Mouse (Mus musculus) G1E (cell line): ENCODE data around the gene Rflnb. TPM values are rescaled to one million over a fixed set of nuclear protein-coding genes. Genes with fewer than 3 reads are reported as not detected.
"Not testable (repeated sequence)": the region's sequence is repeated elsewhere in the genome, so short reads cannot be mapped to it uniquely, and the experiment has no call there.

Experiments used
- ATAC-seq: 2 replicates; pipeline ENCODE4 v1.8.0; 2016; ENCODE audit warnings: mild to moderate bottlenecking; ENCODE audit not compliant: insufficient number of reproducible peaks, poor library complexity, low FRiP score, severe bottlenecking; ENCODE audit errors: extremely low read depth
- DNase-seq: peaks from one replicate; pipeline ENCODE4 v3.0.0; 2012; ENCODE audit warnings: low spot score
- H3K27me3 ChIP-seq: 2 replicates; pipeline ENCODE4 v1.6.1; 2012; ENCODE audit warnings: mild to moderate bottlenecking, low read length, inconsistent platforms; ENCODE audit not compliant: insufficient read depth
- H3K36me3 ChIP-seq: replicated peaks from 2 replicates; pipeline ENCODE3; 2012; ENCODE audit warnings: mild to moderate bottlenecking, inconsistent platforms
- H3K4me1 ChIP-seq: 2 replicates; pipeline ENCODE4 v1.6.1; 2012; ENCODE audit warnings: low read depth, low read length, inconsistent platforms, mixed read lengths; ENCODE audit not compliant: insufficient read depth
- H3K4me3 ChIP-seq: 2 replicates; pipeline ENCODE4 v1.5.1; 2012; ENCODE audit warnings: low read depth, mild to moderate bottlenecking, inconsistent platforms, low read length, moderate library complexity, mixed read lengths
- H3K9me3 ChIP-seq: replicated peaks from 2 replicates; pipeline ENCODE4 v1.6.1; 2012; ENCODE audit warnings: inconsistent platforms
- CTCF ChIP-seq: IDR thresholded peaks from 2 replicates; pipeline ENCODE4 v1.5.1; 2012; ENCODE audit warnings: low read depth, low read length, inconsistent platforms, mixed read lengths
- GATA1 ChIP-seq: IDR thresholded peaks from 2 replicates; pipeline ENCODE4 v1.6.1; 2012; ENCODE audit warnings: borderline replicate concordance, low read length, inconsistent platforms, mixed read lengths
- GATA2 ChIP-seq: IDR thresholded peaks from 2 replicates; pipeline ENCODE4 v1.6.1; 2012; ENCODE audit warnings: low read depth, low read length, inconsistent platforms, borderline replicate concordance
- POLR2AphosphoS5 ChIP-seq: IDR thresholded peaks from 2 replicates; pipeline ENCODE4 v1.6.1; 2012; ENCODE audit warnings: low read depth, low read length, inconsistent platforms; ENCODE audit not compliant: insufficient replicate concordance
- TAL1 ChIP-seq: conservative IDR thresholded peaks from 2 replicates; pipeline ENCODE4 v1.6.1; 2012; ENCODE audit warnings: low read depth, low read length, inconsistent platforms, mixed read lengths
- polyA plus RNA-seq: library from polyadenylated mRNA; stranded (reverse); fragments of >175 nt; gene quantifications from 2 replicates; pipeline ENCODE4 v1.2.3, GENCODE M21; 2012
- total RNA-seq, 2 experiments: library from RNA; stranded (forward) in 1 of 2; stranded (reverse) in 1 of 2; fragments of 200-1000 nt in 1 of 2; fragments of >200 nt in 1 of 2; fragmentation: Nextera tagmentation in 1 of 2; gene quantifications; 2 replicates each; pipeline ENCODE4 v1.2.3; 2014 to 2017

Rflnb gene
- total and polyA plus RNA-seq, 3 experiments: 0.05 to 0.08 TPM; not detected in 1

DNA sequence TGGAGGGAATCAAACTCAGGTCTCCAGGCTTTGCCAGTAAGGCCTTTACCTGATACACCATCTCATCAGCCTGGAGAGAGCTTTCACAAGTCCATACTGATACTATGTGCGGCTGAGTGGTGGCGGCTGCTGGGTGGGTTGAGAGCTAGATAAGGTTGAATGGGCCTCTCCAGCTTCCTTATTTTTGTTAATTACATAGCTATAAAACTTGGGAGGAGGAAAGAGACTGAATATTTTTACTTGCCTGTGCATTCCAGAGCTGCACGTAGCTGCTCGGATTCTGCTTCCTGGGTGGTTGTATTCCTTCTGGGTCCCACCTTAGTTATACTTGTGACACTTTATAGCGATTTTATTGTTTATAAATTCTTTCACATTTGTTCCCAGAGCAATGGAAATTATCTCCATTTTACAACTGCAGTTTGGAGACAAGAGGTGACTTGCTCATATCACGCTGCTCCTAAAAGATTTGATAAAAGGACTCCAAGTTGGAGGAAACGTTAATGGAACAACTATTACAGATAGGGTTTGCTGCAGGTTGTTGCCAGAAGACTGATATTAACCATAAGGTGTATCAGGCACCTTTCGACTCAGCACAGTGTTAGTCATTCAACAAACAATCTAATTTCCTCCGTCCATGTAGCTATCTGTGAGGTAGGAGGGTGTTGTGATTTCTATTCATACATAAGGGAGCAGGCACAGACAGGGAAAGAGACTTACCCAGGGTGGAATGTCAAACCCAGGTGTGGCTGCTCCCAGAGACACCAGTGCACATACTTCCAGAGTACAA lies 16.6 kb downstream of the Rflnb start:
- DNase-seq: no peak
- no peaks in the 10 kb centered on the region for H3K9me3 ChIP-seq
- H3K27me3 ChIP-seq: peaks cover 11% of the 10 kb centered on the region
- TF ChIP-seq CTCF: no peak
- TF ChIP-seq GATA1: no peak
- TF ChIP-seq TAL1: no peak
- no peak for TF ChIP-seq GATA2
- TF ChIP-seq POLR2AphosphoS5: no peak
- no peak for ATAC-seq
- no peaks in the 10 kb centered on the region for H3K36me3 ChIP-seq
- H3K4me1 ChIP-seq: no peaks in the 10 kb centered on the region
- no peak overlapping the region for H3K4me3 ChIP-seq

DNA sequence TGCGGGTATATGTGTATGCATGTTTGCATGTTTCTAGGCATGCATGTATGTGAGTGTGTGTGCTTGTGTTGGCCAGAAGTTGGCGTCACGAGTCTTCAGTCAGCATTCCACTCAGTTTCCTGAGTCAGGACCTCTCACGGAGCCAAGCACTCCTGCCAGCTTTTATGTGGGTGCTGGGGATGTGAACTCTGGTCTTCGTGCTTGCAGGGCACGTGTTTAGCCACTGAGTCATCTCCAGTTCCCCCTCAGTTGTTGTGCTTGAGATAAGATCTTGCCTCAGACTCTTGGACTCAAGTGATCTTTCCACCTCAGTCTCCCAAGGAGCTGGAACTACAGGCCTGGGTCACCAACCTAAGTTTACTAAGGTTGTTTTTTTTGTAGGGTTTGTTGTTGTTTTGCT lies 18.5 kb downstream of the Rflnb start:
- Histone ChIP-seq H3K9me3 (no peaks in the 10 kb centered on the region), H3K27me3 (peaks cover 11% of the 10 kb centered on the region), H3K4me3 (no peak overlapping the region), H3K4me1 (no peaks in the 10 kb centered on the region), H3K36me3 (no peaks in the 10 kb centered on the region)
- no peak for DNase-seq
- ATAC-seq: no peak
- TF ChIP-seq TAL1: no peak
- TF ChIP-seq CTCF: no peak
- no peak for TF ChIP-seq GATA2
- TF ChIP-seq POLR2AphosphoS5: no peak
- no peak for TF ChIP-seq GATA1

DNA sequence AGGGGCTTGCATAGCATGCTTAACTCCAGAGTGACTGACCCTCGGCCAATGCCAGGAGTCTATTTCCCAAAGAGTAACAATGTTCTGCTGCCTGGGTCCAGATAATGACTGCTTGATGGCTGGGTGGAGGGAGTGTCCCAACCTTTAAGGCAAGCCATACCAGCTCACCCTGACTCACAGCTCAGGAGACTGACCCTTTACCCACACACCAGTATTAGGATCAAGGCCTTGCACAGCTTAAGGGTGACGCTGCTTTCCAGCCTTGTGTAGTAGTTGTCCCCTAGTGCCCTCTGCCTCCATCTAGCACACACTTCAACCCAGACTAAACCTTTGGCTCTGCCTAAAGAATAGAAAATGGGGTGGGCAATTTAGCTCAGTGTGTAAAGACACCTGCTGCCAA lies 19.4 kb downstream of the Rflnb start:
- DNase-seq: no peak
- no peak for ATAC-seq
- Histone ChIP-seq H3K9me3 (no peaks in the 10 kb centered on the region), H3K27me3 (peaks cover 12% of the 10 kb centered on the region), H3K4me3 (no peak overlapping the region), H3K4me1 (no peaks in the 10 kb centered on the region), H3K36me3 (no peaks in the 10 kb centered on the region)
- TF ChIP-seq GATA2: no peak
- TF ChIP-seq GATA1: no peak
- TF ChIP-seq CTCF: no peak
- no peak for TF ChIP-seq TAL1
- no peak for TF ChIP-seq POLR2AphosphoS5

DNA sequence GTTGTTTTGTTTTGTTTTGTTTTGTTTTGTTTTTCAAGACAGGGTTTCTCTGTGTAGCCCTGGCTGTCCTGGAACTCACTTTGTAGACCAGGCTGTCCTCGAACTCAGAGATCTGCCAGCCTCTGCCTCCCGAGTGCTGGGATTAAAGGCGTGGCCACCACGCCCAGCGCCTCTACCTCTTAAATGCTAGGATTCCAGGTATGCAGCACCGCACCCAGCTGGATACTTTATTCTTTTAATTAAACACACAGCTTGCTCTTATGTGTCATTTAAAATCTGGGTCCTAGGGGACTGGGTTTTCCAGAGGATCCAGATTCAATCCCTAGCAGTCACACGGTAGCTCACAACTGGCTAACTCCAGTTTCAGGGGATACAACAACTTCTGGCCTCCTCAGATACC lies 23.3 kb downstream of the Rflnb start:
- H3K27me3 ChIP-seq: peaks cover 30% of the 10 kb centered on the region
- not testable (repeated sequence) for H3K4me1 ChIP-seq, ATAC-seq, H3K4me3 ChIP-seq, H3K9me3 ChIP-seq, H3K36me3 ChIP-seq, DNase-seq

DNA sequence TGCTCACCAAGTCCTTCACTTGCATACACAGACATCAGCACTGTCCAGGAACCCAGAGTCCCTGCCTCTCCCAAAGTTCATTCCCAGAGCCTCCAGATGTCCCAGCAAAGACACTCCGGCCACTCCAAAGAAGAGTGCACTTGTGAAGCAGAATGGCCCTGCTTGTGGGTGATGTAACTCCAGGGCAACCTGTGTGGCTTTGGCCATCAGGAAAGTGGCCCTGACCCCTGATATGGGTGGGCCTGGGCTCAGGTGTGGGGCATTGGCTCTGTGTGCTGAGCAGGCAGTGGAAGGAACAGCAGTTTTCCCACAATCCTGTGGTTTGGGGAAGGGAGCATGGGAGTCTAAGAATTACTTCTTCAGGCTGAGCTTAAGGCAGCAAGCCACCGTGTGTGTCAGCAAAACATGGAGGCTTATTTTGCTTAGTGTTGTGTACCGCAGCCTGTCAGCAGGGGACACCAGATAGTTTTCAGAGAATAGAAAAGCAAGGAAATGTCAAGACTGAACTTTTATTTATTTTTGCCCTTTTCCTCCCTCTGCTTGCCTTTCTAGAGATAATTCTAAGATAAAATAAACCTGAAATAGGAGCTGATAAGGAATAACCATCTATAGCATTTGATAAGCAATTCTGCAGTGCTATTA lies 26.2 kb downstream of the Rflnb start:
- Histone ChIP-seq H3K4me3 (no peak overlapping the region), H3K9me3 (no peaks in the 10 kb centered on the region), H3K4me1 (no peaks in the 10 kb centered on the region), H3K27me3 (peaks cover 21% of the 10 kb centered on the region), H3K36me3 (no peaks in the 10 kb centered on the region)
- TF ChIP-seq GATA2: no peak
- DNase-seq (no peak), ATAC-seq (no peak)

DNA sequence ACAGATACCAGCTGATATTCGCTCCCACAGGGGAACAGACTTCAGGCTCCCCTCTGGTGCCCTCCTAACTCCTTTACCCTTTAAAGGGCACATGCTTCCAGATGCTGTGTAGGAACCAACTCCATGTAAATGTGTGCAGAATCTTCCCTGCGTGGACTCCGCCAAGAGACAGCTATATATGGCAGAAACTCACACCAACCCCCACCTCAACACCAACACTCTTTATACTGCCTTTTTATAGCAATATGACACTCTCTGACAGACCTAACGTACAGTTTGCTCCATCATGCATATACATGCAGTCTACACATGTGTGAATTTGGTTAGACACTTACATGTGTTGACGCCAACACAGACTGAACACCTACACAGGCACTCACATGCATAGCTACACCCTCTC lies 26.9 kb downstream of the Rflnb start:
- no peaks in the 10 kb centered on the region for H3K36me3 ChIP-seq
- no peak overlapping the region for H3K4me3 ChIP-seq
- no peak for ATAC-seq
- no peak for DNase-seq
- H3K4me1 ChIP-seq: no peaks in the 10 kb centered on the region
- H3K9me3 ChIP-seq: no peaks in the 10 kb centered on the region
- H3K27me3 ChIP-seq: peaks cover 19% of the 10 kb centered on the region
- TF ChIP-seq GATA1: no peak

DNA sequence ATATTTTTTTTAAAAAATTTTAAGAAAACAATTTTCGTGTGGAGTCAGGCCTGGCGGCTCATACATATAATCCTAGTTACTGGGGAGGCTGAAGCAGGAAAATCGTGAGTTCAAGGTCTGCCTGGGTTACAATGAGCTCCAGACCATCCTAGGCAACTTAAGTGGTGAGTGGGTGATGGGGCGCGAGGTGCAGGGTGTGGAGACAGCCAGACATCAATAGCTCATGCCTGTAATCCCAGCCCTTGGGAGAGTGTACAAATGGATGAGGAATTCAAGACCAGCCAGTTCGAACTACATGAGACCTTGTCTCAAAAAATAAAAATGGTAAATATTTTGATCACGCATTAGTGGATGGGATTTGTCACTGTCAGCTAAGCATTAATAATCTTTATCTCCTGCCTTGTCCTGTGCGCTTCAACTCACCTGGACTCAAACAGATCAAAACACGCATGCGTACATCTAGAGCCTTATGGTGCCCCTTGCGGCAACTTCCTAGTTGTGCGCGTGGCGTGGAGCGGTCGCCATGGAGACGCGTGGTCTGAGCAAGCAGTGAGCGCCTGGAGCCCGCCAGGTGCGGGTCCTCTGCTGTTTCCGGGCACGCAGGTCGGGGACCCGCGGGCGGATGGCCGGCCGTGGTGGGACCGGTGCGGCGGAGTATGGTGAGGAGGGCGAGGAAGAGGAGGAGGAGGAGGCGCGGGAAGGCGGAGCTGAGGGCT lies 28.0 kb downstream of the Rflnb start, which contains the start of gene 1700016K19Rik:
Gene 1700016K19Rik (plus strand): TSS at position 473 of the 716 bp plus-strand sequence.
- TF ChIP-seq CTCF: no peak
- no peak for TF ChIP-seq GATA1
- TF ChIP-seq POLR2AphosphoS5: no peak
- no peak for TF ChIP-seq GATA2
- no peak for TF ChIP-seq TAL1
- ATAC-seq: no peak
- H3K27me3 ChIP-seq: peaks cover 25% of the 10 kb centered on the region

More for the DNA sequence above, 28.0 kb downstream of the Rflnb start, which contains the start of gene 1700016K19Rik:
- Histone ChIP-seq H3K9me3 (no peaks in the 10 kb centered on the region), H3K4me3 (no peak within 1 kb of the TSS), H3K4me1 (no peaks in the 10 kb centered on the region), H3K36me3 (no peaks in the 10 kb centered on the region)
- no peak for DNase-seq
